Mouse (Mus musculus): ENCODE results near the gene Olfr94.

DNA sequence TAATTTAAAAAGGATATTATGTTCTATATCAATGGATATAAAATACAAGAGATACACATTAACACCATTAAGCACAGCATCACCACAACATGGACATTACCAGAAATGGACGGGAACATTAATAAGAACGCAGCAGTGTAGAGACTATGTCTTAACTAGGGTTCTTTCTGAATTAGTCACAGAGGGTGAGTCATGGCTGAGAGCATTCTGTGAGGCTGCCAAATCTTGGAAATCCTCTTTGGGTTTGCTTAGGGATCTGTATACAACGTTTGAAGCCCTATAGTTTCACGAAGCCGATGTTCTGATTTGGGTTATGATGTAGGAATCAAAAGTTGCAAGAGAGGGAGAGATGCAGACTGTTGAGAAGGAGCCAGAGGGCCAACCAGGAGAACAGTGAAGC is 6.0 kb downstream of the Olfr94 start:
- TF ChIP-seq CTCF (IDR thresholded peaks at IDR 0.05; ENCODE audit: borderline replicate concordance, insufficient read depth, low read depth, low read length), result no peak
- no peak for TF ChIP-seq POLR2A (IDR thresholded peaks at IDR 0.05; ENCODE audit: borderline replicate concordance, insufficient read depth, low read length)

Data from cerebellum, adult 2 months (tissue).